Mouse (Mus musculus) kidney, postnatal 0 days (tissue): Measurements from ENCODE around the gene Cebpg. TPM values are rescaled to one million over a fixed set of nuclear protein-coding genes. Genes with fewer than 3 reads are reported as not detected.

Experiments
- ATAC-seq: fragments of 200-750 bp; cut with Nextera tagmentation; replicated peaks from 2 replicates; pipeline ENCODE4 v1.8.0; 2017; ENCODE audit warnings: low read depth, moderate number of reproducible peaks, moderate TSS enrichment, moderate library complexity; ENCODE audit not compliant: low FRiP score
- DNase-seq: peaks from one replicate; pipeline ENCODE4 v3.0.0-alpha.2; 2016; ENCODE audit warnings: low spot score
- H3K27ac ChIP-seq: fragments of 300-500 bp; sonication (generic); 2 replicates; pipeline ENCODE4 v1.5.1; 2014; ENCODE audit warnings: mild to moderate bottlenecking
- H3K27me3 ChIP-seq: fragments of 300-500 bp; sonication (generic); 2 replicates; pipeline ENCODE4 v1.6.1; 2014; ENCODE audit warnings: low read length, mixed read lengths; ENCODE audit not compliant: insufficient read depth
- H3K36me3 ChIP-seq: fragments of 300-500 bp; sonication (generic); 2 replicates; pipeline ENCODE4 v1.6.1; 2014; ENCODE audit warnings: low read length, mixed read lengths; ENCODE audit not compliant: insufficient read depth
- H3K4me1 ChIP-seq: fragments of 300-500 bp; sonication (generic); replicated peaks from 2 replicates; pipeline ENCODE4 v1.6.1; 2014; ENCODE audit warnings: antibody characterized with exemption, low read length, mixed read lengths; ENCODE audit not compliant: insufficient read depth
- H3K4me2 ChIP-seq: fragments of 300-500 bp; sonication (generic); 2 replicates; pipeline ENCODE4 v1.6.1; 2014; ENCODE audit warnings: mild to moderate bottlenecking, low read length, moderate library complexity, mixed read lengths
- H3K4me3 ChIP-seq: fragments of 300-500 bp; sonication (generic); replicated peaks from 2 replicates; pipeline ENCODE4 v1.5.1; 2014; ENCODE audit warnings: low read depth, low read length
- H3K9ac ChIP-seq: fragments of 300-500 bp; sonication (generic); 2 replicates; pipeline ENCODE4 v1.6.1; 2014; ENCODE audit warnings: low read depth, low read length
- H3K9me3 ChIP-seq: fragments of 300-500 bp; sonication (generic); replicated peaks from 2 replicates; pipeline ENCODE4 v1.6.1; 2016; ENCODE audit warnings: low read length, inconsistent platforms, mixed read lengths
- CTCF ChIP-seq: IDR thresholded peaks from 2 replicates; pipeline ENCODE4 v1.5.1; 2016; ENCODE audit warnings: antibody characterized with exemption, low read depth, mild to moderate bottlenecking, moderate library complexity
- WGBS: fragments of 180-500 bp; shearing (Covaris S2); extraction: QIAGEN DNeasy Blood & Tissue Kit; methylation state at CpG from one replicate; pipeline ENCODE4 v1.1.7; 2014; 5-methylcytosine and 5-hydroxymethylcytosine counted together
- polyA plus RNA-seq: library from polyadenylated mRNA; unstranded; fragments of >200 nt; fragmentation: Nextera tagmentation; extraction: Ambion mirVana; gene quantifications from 2 replicates; pipeline ENCODE4 v1.2.1, GENCODE M21; 2015

The Cebpg gene
- polyA plus RNA-seq, 1 experiment from 2014 or later: 30.8 TPM

DNA sequence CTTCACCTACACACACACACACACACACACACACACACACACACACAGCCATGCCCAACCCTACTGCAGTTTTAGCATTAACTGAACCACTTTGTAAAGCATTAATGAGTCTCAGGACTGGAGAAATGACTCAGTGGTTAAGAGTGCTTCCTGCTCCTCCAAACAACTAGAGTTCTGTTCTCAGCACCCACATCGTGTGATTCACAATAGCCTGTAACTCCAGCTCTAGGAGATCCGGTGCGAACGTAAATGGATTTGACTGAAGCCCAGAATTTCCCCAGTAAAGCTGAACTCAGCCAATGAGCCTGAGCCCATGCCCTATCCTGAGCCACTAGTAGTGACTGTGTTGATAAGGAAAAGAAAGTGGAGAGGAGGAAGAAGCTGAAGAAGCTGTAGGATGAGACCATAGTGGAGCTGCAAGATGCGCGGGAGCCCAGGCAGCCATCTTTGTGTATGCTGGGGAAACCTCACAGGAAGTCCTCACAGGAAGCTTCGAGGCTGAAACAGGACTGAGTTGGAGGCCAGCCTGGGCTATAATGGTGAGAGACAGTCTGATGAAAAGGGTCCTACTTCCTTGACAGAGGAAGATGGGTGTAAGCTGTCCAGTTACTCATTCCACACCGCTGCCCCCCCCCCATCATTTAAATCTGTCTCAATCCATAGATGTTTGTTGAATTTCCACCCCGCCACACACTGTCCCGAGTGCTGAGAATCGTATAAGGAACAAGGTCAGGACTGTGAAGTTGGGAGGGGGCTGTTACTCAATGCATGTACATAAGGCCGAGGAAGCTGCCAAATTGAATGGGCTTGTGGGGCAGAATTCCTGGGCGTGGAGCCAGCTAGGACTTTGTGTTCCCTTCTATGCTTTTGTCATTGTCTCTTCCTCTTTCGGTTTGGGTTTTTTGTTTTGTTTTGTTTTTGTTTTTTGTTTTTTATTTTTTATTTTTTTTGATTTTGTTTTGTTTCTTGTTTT is 8.2 kb upstream of the Cebpg start:
- Histone ChIP-seq H3K27ac (no peak overlapping the region), H3K36me3 (no peaks in the 10 kb centered on the region), H3K4me3 (no peak overlapping the region), H3K4me1 (no peaks in the 10 kb centered on the region), H3K4me2 (no peak overlapping the region), H3K27me3 (no peaks in the 10 kb centered on the region), H3K9ac (no peak overlapping the region), H3K9me3 (no peaks in the 10 kb centered on the region)
- WGBS: 73% methylated on average over 14 of the region's 14 CpGs
- DNase-seq: peak; percentile 64
- ATAC-seq: no peak
- TF ChIP-seq CTCF: no peak

DNA sequence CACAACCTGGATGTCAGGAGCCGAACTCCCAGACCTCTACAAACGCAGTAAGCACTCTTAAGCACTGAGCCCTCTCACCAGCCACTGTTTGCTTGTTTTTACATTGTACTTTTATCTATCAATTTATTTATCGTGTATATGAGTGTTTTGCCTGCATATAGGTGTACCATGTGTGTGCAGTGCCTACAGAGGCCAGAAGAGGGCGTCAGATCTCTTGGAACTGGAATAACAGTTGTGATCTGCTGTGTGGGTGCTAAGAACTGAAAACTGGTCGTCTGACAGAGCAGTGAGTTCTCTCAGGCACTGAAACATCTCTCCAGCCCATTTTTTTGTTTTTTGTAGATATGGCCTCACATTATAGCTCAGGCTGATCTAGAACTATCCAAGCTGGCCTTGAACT is 3.1 kb upstream of the Cebpg start:
- WGBS: 76% methylated on average over 5 of the region's 5 CpGs
- ATAC-seq (no peak), DNase-seq (no peak)
- peak; percentile 35; the same call in 1 of the 2 replicates for TF ChIP-seq CTCF
- Histone ChIP-seq H3K4me1 (peaks cover 10% of the 10 kb centered on the region), H3K27ac (no peak overlapping the region), H3K9me3 (no peaks in the 10 kb centered on the region), H3K4me2 (no peak overlapping the region), H3K36me3 (no peaks in the 10 kb centered on the region), H3K4me3 (no peak overlapping the region), H3K9ac (no peak overlapping the region), H3K27me3 (no peaks in the 10 kb centered on the region)

DNA sequence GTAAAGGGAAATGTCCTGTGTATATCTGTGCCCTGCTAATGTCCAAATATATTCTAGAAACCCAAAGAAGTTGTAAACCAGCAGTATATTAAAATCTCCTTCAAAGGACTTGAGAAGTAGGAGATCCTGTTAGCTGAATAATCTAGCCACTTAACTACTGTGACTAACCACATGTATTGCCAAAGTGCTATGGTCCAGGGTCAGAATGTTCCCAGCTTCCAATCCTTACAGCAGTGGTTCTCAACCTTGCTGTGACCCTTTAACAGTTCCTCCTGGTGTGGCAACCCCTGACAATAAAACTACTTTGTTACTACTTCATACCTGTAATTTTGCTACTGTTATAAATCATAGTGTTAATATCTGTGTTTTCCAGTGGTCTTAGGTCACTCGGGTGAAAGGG is 2.0 kb upstream of the Cebpg start:
- Histone ChIP-seq H3K36me3 (no peaks in the 10 kb centered on the region), H3K27me3 (no peaks in the 10 kb centered on the region), H3K27ac (no peak overlapping the region), H3K4me1 (peaks cover 13% of the 10 kb centered on the region), H3K4me2 (no peak overlapping the region), H3K4me3 (no peak overlapping the region), H3K9ac (no peak overlapping the region), H3K9me3 (no peaks in the 10 kb centered on the region)
- no peak for ATAC-seq
- WGBS: 74% methylated on average over 1 of the region's 1 CpGs
- TF ChIP-seq CTCF: no peak
- no peak for DNase-seq

DNA sequence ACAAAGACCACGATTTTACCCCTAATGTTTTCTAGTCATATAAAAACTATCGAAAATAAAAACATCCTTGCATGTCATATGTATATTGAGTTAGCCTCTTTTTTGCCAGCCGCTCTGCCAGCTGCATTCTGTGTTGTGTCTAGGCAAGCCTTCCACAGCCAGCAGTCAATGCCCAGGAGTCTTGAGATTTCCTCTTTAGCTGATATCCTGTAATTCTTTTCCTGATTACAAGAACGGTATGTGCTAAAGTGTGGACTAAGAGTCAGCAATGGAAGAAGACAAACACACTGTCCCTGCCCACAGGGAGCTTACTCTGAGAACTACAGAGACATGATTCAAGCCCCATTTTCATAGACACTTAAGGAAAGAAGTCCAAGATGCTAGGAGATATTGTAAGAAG is 1.2 kb upstream of the Cebpg start:
- DNase-seq (no peak), ATAC-seq (no peak)
- H3K27ac ChIP-seq: no peak overlapping the region
- no peaks in the 10 kb centered on the region for H3K36me3 ChIP-seq
- peaks cover 13% of the 10 kb centered on the region for H3K4me1 ChIP-seq
- H3K4me2 ChIP-seq: no peak overlapping the region
- no peak for TF ChIP-seq CTCF
- no peaks in the 10 kb centered on the region for H3K9me3 ChIP-seq
- H3K4me3 ChIP-seq: no peak overlapping the region
- no peak overlapping the region for H3K9ac ChIP-seq
- no peaks in the 10 kb centered on the region for H3K27me3 ChIP-seq
- 78% methylated on average over 4 of the region's 4 CpGs for WGBS

DNA sequence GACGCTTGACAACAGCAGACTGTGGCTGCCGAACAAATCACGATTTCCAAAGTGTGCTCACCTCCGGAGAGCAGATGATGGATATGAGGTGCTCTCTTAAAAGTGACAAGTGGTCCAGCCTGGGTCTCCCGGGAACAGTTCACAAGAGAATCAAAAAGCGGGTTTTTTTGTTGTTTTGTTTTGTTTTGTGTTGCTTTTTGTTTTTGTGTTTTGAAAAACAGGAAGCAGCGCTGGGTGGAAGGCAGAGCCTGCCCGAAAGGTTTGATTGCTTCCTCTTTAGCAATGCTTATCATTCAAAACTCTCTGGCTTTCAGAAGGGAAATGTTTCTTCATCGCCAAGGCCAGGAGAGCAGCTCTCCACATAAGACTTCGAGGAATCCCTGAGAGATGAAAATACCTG is 626 bp upstream of the Cebpg start:
- DNase-seq (peak; percentile 9), ATAC-seq (no peak)
- Histone ChIP-seq H3K27ac (no peak overlapping the region; the same call in 1 of the 2 replicates), H3K4me1 (peaks cover 13% of the 10 kb centered on the region), H3K9ac (peak overlapping the region; percentile 38; the same call in 1 of the 2 replicates), H3K36me3 (no peaks in the 10 kb centered on the region), H3K27me3 (no peaks in the 10 kb centered on the region), H3K9me3 (no peaks in the 10 kb centered on the region), H3K4me3 (peak overlapping the region; percentile 87), H3K4me2 (peak overlapping the region; percentile 89)
- TF ChIP-seq CTCF: no peak
- WGBS: 16% methylated on average over 10 of the region's 10 CpGs

DNA sequence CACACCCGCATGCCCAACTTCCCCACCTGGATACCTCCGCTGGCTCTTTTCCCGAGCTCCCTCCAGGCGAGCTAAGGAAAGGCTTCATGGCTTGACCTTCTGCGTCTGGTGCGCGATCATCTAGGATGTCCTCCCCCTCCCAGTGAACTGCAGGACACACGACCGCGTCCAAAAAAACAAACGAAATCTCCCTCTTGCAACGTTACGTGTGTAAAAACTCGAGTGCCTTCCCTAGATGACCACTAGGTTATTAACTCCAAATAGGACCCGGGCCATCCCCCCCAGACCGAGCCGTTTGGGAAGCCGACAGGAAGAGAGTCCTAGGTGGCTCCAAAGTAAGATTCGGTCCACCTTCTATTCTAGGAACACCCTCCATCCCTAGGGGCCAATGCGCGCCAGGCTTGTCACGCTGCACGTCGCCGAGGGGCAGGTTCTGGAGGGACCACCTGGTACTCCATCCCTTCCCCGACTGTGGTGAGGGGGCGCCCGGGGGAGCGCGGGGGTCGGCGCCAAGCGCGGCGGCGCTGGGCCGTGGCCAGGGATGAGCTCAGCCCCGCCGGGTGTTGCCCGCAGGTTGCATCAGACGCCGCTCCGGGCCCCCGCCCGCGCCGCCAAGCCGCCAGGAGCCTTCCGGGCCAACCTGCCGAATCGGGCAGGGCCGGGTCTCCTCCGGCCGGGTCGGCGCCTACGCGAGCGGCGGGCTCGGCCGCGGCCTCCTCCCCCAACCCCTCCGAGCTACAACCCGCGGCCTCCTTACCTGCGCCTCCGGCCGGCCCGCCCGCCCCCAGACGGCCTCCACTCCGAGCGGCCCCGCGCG is 546 bp downstream of the Cebpg start:
- peak; percentile 72 for DNase-seq
- Histone ChIP-seq H3K27ac (peak overlapping the region; percentile 79), H3K9me3 (no peaks in the 10 kb centered on the region), H3K27me3 (no peaks in the 10 kb centered on the region), H3K36me3 (peaks cover under 1% of the 10 kb centered on the region; the same call in 1 of the 2 replicates), H3K4me2 (peak overlapping the region; percentile 89), H3K9ac (peak overlapping the region; percentile 89), H3K4me1 (peaks cover 13% of the 10 kb centered on the region), H3K4me3 (peak overlapping the region; percentile 87)
- TF ChIP-seq CTCF: 0 out of 2 replicates have a peak, but pooled peaks have one; percentile 5
- peak; percentile 90 for ATAC-seq
- under 1% methylated on average over 68 of the region's 77 CpGs for WGBS
